Mouse (Mus musculus) left cerebral cortex, postnatal 36 days (tissue): ENCODE results near the gene Luc7l3. TPM values are rescaled to one million over a fixed set of nuclear protein-coding genes. Genes with fewer than 3 reads are reported as not detected.

Source experiments
- DNase-seq, 2 experiments: peaks; one replicate each; pipeline ENCODE4 v3.0.0; 2021 to 2022; ENCODE audit warnings: low spot score in 2 of 2, mixed read lengths in 1 of 2
- intact Hi-C: fragments of 180-260 bp; cut with DNase I; formaldehyde crosslinking; loops from one replicate; pipeline ENCODE4 v1.15.1; 2025
- total RNA-seq, 2 experiments: library from RNA; stranded (reverse); gene quantifications; 2 replicates each; pipeline ENCODE4 v1.2.3; 2021

The Luc7l3 gene
- total RNA-seq, 2 experiments from 2014 or later: 85.0 to 137 TPM

- DNase-seq: no peak
- intact Hi-C loops: loop anchor here (5.0 kb wide), 2 partner anchors 89 to 249 kb away; partner anchors contain the start of genes Ankrd40 and Spata20
These were observed 83.0 kb downstream of the Luc7l3 start for GRCm38 (mm10) chr11:94238786-94239185.

Other genes starting within 250 kb of the Luc7l3 start
- gene Tob1, start 110.5 kb downstream of the Luc7l3 start, total RNA-seq: 10 to 100 TPM; 37.5 to 51.4 TPM
- gene Wfikkn2, start 76.0 kb downstream of the Luc7l3 start, total RNA-seq: 1 to 10 TPM; 1.3 to 1.5 TPM
- gene Gm21885, start 40.1 kb downstream of the Luc7l3 start, total RNA-seq: not detected
- gene Ankrd40, start 6.0 kb upstream of the Luc7l3 start, total RNA-seq: 100 to 1,000 TPM; 136 to 145 TPM
- 1 to 10 TPM; 2.0 to 3.0 TPM for gene Abcc3, start 71.0 kb upstream of the Luc7l3 start, total RNA-seq
- 100 to 1,000 TPM in 1 of 2 experiments, 10 to 100 TPM in 1; 70.9 to 105 TPM for gene Cacna1g, start 152.2 kb upstream of the Luc7l3 start, total RNA-seq
- 1 to 10 TPM in 1 of 2 experiments, under 1 TPM in 1; 0.27 to 1.3 TPM for gene Spata20, start 164.2 kb upstream of the Luc7l3 start, total RNA-seq
- gene Epn3, start 178.0 kb upstream of the Luc7l3 start, total RNA-seq: 1 to 10 TPM in 1 of 2 experiments, under 1 TPM in 1; 0.77 to 1.4 TPM
- gene Mycbpap, start 199.8 kb upstream of the Luc7l3 start, total RNA-seq: 1 to 10 TPM; 5.5 to 7.7 TPM
- gene Rsad1, start 227.3 kb upstream of the Luc7l3 start, total RNA-seq: 10 to 100 TPM; 15.2 to 15.9 TPM
- under 1 TPM in 1 of 2 experiments, not detected in 1; 0.20 TPM for gene Chad, start 243.1 kb upstream of the Luc7l3 start, total RNA-seq